Mouse (Mus musculus): ENCODE results near the gene Ccdc14.

- TF ChIP-seq POLR2A (IDR thresholded peaks at IDR 0.05; ENCODE audit: control insufficient read depth, extremely low read depth, insufficient read depth, low read length, poor library complexity) = no peak
- TF ChIP-seq CTCF (IDR thresholded peaks at IDR 0.05; ENCODE audit: borderline replicate concordance, control insufficient read depth, extremely low read depth, insufficient read depth, low read length, poor library complexity) = no peak
These were observed 9.9 kb downstream of the Ccdc14 start for GRCm38 (mm10) chr16:34700165-34700827.

All from thymus, adult 2 months (tissue).